ENCODE assay signal across 8 mouse cellular contexts in the genomic region with DNA sequence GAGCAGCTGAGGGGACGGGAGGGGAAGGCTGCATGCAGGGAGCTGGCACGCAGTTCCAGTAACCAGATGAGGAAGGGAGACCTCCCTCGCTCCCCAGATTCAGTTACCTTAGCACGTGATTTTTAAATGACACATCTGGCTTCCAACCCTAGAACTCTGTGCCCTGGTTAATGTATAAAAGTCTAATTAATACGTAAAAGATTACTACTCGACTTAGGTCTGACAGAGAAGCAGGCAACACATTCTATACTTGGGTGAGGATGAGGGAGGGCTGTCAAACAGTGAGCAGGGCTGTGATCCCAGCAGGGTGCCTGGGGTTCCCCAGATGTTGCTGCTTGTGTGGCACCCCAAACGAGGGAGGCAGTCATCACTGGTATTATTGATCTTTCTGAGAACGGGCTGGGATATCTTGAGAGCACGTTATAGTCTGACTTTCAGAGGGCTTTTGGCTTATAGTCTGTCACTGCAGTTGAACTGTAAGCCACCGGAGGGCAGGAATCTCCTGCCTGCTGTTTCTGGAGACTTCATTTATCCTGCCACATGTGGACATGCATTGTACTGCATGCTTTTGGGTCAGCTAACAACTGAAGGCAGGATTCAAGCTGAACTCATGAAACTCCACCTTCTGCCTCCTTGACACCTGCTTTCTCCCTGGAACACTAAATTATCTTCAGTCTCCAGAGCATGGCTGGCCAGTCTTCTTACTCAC.
DNase-seq lines count a peak whose midpoint lies in the region; ATAC-seq and TF ChIP-seq lines count a peak whose summit lies in the region.

No protein-coding gene starts in this region.

- no peak overlapping the region for H3K4me2 ChIP-seq in limb, embryonic 13.5 days (replicated peaks)

- peak; percentile 48; the same call in 1 of the 2 replicates for ATAC-seq in limb, embryonic 13.5 days (ENCODE audit: low FRiP score, low read depth)

- no peak for TF ChIP-seq POLR2A in heart, adult 2 months (IDR thresholded peaks at IDR 0.05; ENCODE audit: insufficient read depth, low read depth, low read length)

- H3K9ac ChIP-seq in heart, adult 2 months (ENCODE audit: low read depth, low read length) = no peak overlapping the region
- no peak overlapping the region for H3K9ac ChIP-seq in limb, embryonic 13.5 days

- no peak overlapping the region for H3K27ac ChIP-seq in heart, adult 2 months
- H3K27ac ChIP-seq in limb, embryonic 13.5 days = no peak overlapping the region

- H3K79me2 ChIP-seq in heart, adult 2 months (replicated peaks; ENCODE audit: control insufficient read depth, insufficient read depth, low read length) = no peaks in the 10 kb centered on the region

- no peak for DNase-seq in heart, adult 2 months
- no peak for DNase-seq in heart, adult 11 months
- peak; percentile 66 for DNase-seq in testis, postnatal 10 days (ENCODE audit: low spot score)
- no peak for DNase-seq in testis, postnatal 14 days (ENCODE audit: low spot score)
- DNase-seq in embryo, embryonic 9.5 days (ENCODE audit: extremely low spot score) = peak; percentile 47
- no peak for DNase-seq in spleen, adult 18-20 months
- no peak for DNase-seq in left cerebral cortex, adult 18-20 months (ENCODE audit: low spot score in 2 of 2)

- no peaks in the 10 kb centered on the region for H3K36me3 ChIP-seq in heart, adult 2 months (ENCODE audit: control insufficient read depth, insufficient read depth, low read length)
- peaks cover 70% of the 10 kb centered on the region for H3K36me3 ChIP-seq in limb, embryonic 13.5 days

- no peaks in the 10 kb centered on the region for H3K27me3 ChIP-seq in heart, adult 2 months (ENCODE audit: control insufficient read depth, insufficient read depth, low read length)
- H3K27me3 ChIP-seq in limb, embryonic 13.5 days = no peaks in the 10 kb centered on the region

- TF ChIP-seq EP300 in heart, adult 2 months (IDR thresholded peaks at IDR 0.05; ENCODE audit: insufficient read depth, low read depth, low read length) = no peak

- no peak overlapping the region for H3K4me3 ChIP-seq in heart, adult 2 months
- H3K4me3 ChIP-seq in limb, embryonic 13.5 days = no peak overlapping the region

- H3K9me3 ChIP-seq in limb, embryonic 13.5 days = no peaks in the 10 kb centered on the region

- peak; percentile 66 for TF ChIP-seq CTCF in heart, adult 2 months (IDR thresholded peaks at IDR 0.05)

- intact Hi-C loops in heart, adult 2 months (cut with DNase I) = loop anchor here (5.0 kb wide), 2 partner anchors 40 to 105 kb away; no protein-coding TSS in a partner anchor

- WGBS in heart, adult 2 months = 72% methylated on average over 10 of the region's 10 CpGs
- WGBS in limb, embryonic 13.5 days = 48% methylated on average over 10 of the region's 10 CpGs

- no peaks in the 10 kb centered on the region; the same call in 1 of the 2 replicates for H3K4me1 ChIP-seq in heart, adult 2 months (ENCODE audit: control insufficient read depth, insufficient read depth, low read length)
- peaks cover 23% of the 10 kb centered on the region for H3K4me1 ChIP-seq in limb, embryonic 13.5 days

Comparison
In these comparisons a context has a peak if more than half of its experiments do, and no peak if none do; other contexts are left out.
1. DNase-seq: peak in testis, postnatal 10 days (single experiment) and embryo, embryonic 9.5 days (single experiment); none in heart, adult 2 months (0 of 2), heart, adult 11 months (single experiment), testis, postnatal 14 days (single experiment), spleen, adult 18-20 months (0 of 2) and left cerebral cortex, adult 18-20 months (0 of 2).